Mouse (Mus musculus): ENCODE measurements around the gene Gli3. TPM values are rescaled to one million over a fixed set of nuclear protein-coding genes. Genes with fewer than 3 reads are reported as not detected.

Gli3 gene
- total and polyA plus RNA-seq, 2 experiments from 2014 or later = 1.9 to 8.1 TPM

DNA sequence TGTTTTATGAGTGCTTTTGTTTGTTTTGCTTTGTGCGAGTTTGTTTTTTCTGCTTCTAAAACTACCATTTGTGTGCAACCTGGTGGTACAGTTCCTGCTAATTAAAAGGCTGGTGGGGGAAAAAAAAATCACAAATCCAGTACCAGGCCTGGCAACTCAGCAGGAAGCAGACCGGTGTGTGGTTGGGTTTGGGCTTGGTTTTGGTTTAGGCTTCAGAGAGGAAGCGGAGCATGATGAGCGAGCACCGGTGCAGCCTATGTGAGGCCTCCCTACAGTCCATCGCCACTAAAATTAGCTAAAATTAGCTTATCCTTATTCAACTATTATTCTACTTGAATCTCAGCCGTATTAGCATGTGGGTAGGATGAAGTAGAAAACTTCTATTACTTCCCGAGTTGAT, 241.6 kb downstream of the Gli3 start:
- Histone ChIP-seq H3K9me3 (replicated peaks; ENCODE audit: control insufficient read depth, low read length) (no peaks in the 10 kb centered on the region), H3K4me2 (ENCODE audit: low read depth, low read length) (no peak overlapping the region), H3K4me3 (ENCODE audit: low read depth, low read length) (no peak overlapping the region), H3K4me1 (ENCODE audit: control insufficient read depth, insufficient read depth) (0 out of 2 replicates have a peak, but pooled peaks cover 11% of the 10 kb centered on the region), H3K9ac (replicated peaks; ENCODE audit: low read depth, low read length) (no peak overlapping the region), H3K27me3 (ENCODE audit: control insufficient read depth, insufficient read depth, low read length) (no peaks in the 10 kb centered on the region), H3K27ac (ENCODE audit: low read depth) (no peak overlapping the region), H3K36me3 (replicated peaks; ENCODE audit: control insufficient read depth, insufficient read depth, low read length) (no peaks in the 10 kb centered on the region)
- WGBS = 83% methylated on average over 8 of the region's 8 CpGs
- ATAC-seq (ENCODE audit: insufficient read depth, low read depth) (no peak), DNase-seq (ENCODE audit: low spot score) (no peak)
- TF ChIP-seq CTCF (IDR thresholded peaks at IDR 0.05; ENCODE audit: low read depth) = no peak
- TF ChIP-seq EP300 (IDR thresholded peaks at IDR 0.05; ENCODE audit: low read depth) = no peak

DNA sequence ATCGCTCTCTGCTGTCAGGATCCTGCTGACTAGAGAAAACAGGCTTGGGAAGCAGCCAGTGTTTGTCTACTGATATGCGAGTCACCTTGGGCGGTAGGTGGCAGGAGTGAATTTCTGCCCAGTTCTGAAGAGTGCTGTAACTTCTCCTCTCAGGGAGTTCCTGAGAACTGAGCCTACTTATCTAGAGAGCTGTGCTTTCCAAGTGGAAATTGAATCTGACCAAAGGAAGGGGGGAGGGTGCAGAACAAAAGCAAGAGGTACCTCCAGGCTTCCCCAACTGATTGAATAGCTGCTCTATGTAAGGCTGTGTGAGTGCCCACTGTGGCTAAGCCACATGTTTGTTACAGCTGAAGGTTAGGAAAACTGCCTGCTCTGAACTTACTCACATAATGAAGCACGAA, 244.4 kb downstream of the Gli3 start:
- 0 out of 2 replicates have a peak, but pooled peaks cover 2% of the 10 kb centered on the region for H3K27me3 ChIP-seq (ENCODE audit: control insufficient read depth, insufficient read depth, low read length)
- DNase-seq (ENCODE audit: low spot score) (peak; percentile 34), ATAC-seq (ENCODE audit: insufficient read depth, low read depth) (no peak)
- WGBS = 23% methylated on average over 4 of the region's 4 CpGs
- 0 out of 2 replicates have a peak, but pooled peaks cover 11% of the 10 kb centered on the region for H3K4me1 ChIP-seq (ENCODE audit: control insufficient read depth, insufficient read depth)
- no peak for TF ChIP-seq EP300 (IDR thresholded peaks at IDR 0.05; ENCODE audit: low read depth)
- TF ChIP-seq CTCF (IDR thresholded peaks at IDR 0.05; ENCODE audit: low read depth) = peak; percentile 17; the same call in 1 of the 2 replicates
- no peaks in the 10 kb centered on the region for H3K36me3 ChIP-seq (replicated peaks; ENCODE audit: control insufficient read depth, insufficient read depth, low read length)
- H3K4me2 ChIP-seq (ENCODE audit: low read depth, low read length) = no peak overlapping the region
- no peak overlapping the region for H3K9ac ChIP-seq (replicated peaks; ENCODE audit: low read depth, low read length)
- H3K9me3 ChIP-seq (replicated peaks; ENCODE audit: control insufficient read depth, low read length) = no peaks in the 10 kb centered on the region
- no peak overlapping the region for H3K4me3 ChIP-seq (ENCODE audit: low read depth, low read length)
- H3K27ac ChIP-seq (ENCODE audit: low read depth) = no peak overlapping the region

DNA sequence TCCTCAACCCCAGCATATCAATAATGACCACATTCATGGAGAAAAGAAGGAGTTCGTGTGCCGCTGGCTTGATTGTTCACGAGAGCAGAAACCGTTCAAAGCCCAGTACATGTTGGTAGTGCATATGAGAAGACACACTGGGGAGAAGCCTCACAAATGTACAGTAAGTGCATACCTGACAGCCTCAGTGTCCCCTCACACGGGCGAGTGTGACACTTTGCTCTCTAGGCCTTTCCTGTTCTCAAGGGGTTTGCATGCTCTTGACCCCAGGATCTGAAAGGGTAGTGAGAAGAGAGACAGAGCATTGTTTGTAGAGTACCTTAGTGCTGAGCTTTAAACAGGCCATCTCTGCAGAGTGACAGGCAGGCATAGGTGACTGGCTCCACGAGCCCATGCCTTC, 250.5 kb downstream of the Gli3 start:
- Histone ChIP-seq H3K27me3 (ENCODE audit: control insufficient read depth, insufficient read depth, low read length) (0 out of 2 replicates have a peak, but pooled peaks cover 2% of the 10 kb centered on the region), H3K27ac (ENCODE audit: low read depth) (no peak overlapping the region), H3K4me2 (ENCODE audit: low read depth, low read length) (no peak overlapping the region), H3K9ac (replicated peaks; ENCODE audit: low read depth, low read length) (no peak overlapping the region), H3K9me3 (replicated peaks; ENCODE audit: control insufficient read depth, low read length) (no peaks in the 10 kb centered on the region), H3K4me1 (ENCODE audit: control insufficient read depth, insufficient read depth) (no peaks in the 10 kb centered on the region), H3K36me3 (replicated peaks; ENCODE audit: control insufficient read depth, insufficient read depth, low read length) (no peaks in the 10 kb centered on the region), H3K4me3 (ENCODE audit: low read depth, low read length) (no peak overlapping the region)
- TF ChIP-seq CTCF (IDR thresholded peaks at IDR 0.05; ENCODE audit: low read depth) (no peak), EP300 (IDR thresholded peaks at IDR 0.05; ENCODE audit: low read depth) (no peak)
- WGBS = 84% methylated on average over 7 of the region's 7 CpGs
- DNase-seq (ENCODE audit: low spot score) (no peak), ATAC-seq (ENCODE audit: insufficient read depth, low read depth) (no peak)

DNA sequence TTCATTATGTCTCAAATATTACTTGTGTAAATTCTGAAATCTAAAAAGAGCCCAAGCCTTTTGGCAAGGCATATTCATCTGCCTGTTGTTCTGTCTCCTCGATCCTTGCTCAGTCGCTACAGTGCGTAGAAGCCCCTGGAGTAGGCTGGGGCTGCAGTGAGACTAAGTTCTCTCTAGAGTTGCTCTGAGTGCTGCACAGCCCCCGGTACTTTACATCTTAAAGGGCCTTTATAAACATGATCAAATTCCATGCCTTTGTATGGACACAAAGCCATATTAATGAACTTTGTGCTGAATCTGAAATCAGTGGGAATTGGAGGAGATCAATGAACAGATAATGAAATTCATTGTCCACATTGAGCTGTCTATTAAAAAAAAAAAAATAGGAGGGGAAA, 251.3 kb downstream of the Gli3 start:
- no peak for TF ChIP-seq CTCF (IDR thresholded peaks at IDR 0.05; ENCODE audit: low read depth)
- no peak for TF ChIP-seq EP300 (IDR thresholded peaks at IDR 0.05; ENCODE audit: low read depth)
- Histone ChIP-seq H3K27me3 (ENCODE audit: control insufficient read depth, insufficient read depth, low read length) (0 out of 2 replicates have a peak, but pooled peaks cover 2% of the 10 kb centered on the region), H3K36me3 (replicated peaks; ENCODE audit: control insufficient read depth, insufficient read depth, low read length) (no peaks in the 10 kb centered on the region), H3K9ac (replicated peaks; ENCODE audit: low read depth, low read length) (no peak overlapping the region), H3K4me3 (ENCODE audit: low read depth, low read length) (no peak overlapping the region), H3K4me2 (ENCODE audit: low read depth, low read length) (no peak overlapping the region), H3K9me3 (replicated peaks; ENCODE audit: control insufficient read depth, low read length) (no peaks in the 10 kb centered on the region), H3K27ac (ENCODE audit: low read depth) (no peak overlapping the region), H3K4me1 (ENCODE audit: control insufficient read depth, insufficient read depth) (no peaks in the 10 kb centered on the region)
- WGBS = 87% methylated on average over 4 of the region's 4 CpGs
- ATAC-seq (ENCODE audit: insufficient read depth, low read depth) (no peak), DNase-seq (ENCODE audit: low spot score) (no peak)

DNA sequence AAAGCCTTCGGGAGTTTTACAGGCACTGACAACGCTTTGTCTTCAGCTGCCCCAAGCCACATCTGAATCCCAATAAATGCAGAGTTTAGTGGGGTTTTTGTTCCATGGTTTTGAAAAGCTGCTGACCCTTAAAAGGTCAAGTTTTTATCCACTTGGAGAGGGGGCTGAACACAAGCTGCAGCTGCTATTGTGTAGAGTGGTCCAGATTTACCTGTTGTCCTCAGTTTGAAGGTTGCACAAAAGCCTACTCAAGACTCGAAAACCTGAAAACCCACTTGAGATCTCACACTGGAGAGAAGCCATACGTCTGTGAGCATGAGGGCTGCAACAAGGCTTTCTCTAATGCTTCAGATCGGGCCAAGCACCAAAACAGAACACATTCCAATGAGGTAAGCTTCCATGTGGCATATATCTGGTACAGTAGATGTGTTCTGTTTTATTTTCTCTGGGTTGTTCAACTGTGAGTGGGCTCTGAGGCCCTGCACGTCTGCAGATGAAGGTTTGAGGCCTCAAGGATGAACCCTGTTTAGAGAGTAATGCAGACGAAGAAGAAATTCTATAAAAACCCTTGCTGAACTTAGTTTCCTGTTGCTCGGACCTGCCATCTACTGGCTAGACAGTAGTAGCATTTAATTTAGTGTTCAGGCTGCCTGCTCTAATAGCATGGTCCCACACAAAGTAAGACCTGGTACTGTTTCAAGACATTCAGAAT, 251.8 kb downstream of the Gli3 start:
- H3K4me2 ChIP-seq (ENCODE audit: low read depth, low read length) = no peak overlapping the region
- H3K9ac ChIP-seq (replicated peaks; ENCODE audit: low read depth, low read length) = no peak overlapping the region
- peak; percentile 76 for TF ChIP-seq CTCF (IDR thresholded peaks at IDR 0.05; ENCODE audit: low read depth)
- TF ChIP-seq EP300 (IDR thresholded peaks at IDR 0.05; ENCODE audit: low read depth) = no peak
- no peak; the same call in 1 of the 2 replicates for ATAC-seq (ENCODE audit: insufficient read depth, low read depth)
- H3K27me3 ChIP-seq (ENCODE audit: control insufficient read depth, insufficient read depth, low read length) = 0 out of 2 replicates have a peak, but pooled peaks cover under 1% of the 10 kb centered on the region
- WGBS = 46% methylated on average over 8 of the region's 8 CpGs
- H3K9me3 ChIP-seq (replicated peaks; ENCODE audit: control insufficient read depth, low read length) = no peaks in the 10 kb centered on the region
- no peak overlapping the region for H3K4me3 ChIP-seq (ENCODE audit: low read depth, low read length)
- H3K36me3 ChIP-seq (replicated peaks; ENCODE audit: control insufficient read depth, insufficient read depth, low read length) = no peaks in the 10 kb centered on the region
- H3K4me1 ChIP-seq (ENCODE audit: control insufficient read depth, insufficient read depth) = no peaks in the 10 kb centered on the region
- DNase-seq (ENCODE audit: low spot score) = peak; percentile 62
- H3K27ac ChIP-seq (ENCODE audit: low read depth) = no peak overlapping the region
